Comparison of ENCODE assay signal across 8 mouse cellular contexts in the genomic region with DNA sequence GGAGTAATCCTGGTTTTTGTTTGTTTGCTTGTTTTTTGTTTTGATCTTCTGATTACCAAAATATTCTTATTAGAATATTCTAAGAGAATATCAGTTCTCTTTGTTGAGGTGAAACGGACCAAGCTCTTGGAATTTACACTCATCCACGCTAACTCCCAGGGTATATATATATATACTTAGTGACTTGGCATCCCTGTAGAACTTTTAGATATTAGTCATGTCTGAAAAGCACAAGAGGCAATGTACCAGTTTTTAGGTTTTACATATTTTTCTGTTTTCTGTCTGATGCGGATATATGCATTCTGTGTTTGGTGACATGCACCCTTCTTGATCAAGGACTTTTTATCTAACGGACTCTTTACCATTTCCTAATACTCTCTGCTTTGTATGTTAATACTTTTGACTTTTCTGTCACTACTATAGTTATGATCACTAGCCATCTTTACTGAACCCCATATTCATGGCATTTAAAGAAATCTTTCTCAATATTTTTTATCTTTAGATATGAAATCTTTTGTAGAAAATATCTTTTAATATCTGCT. TPM values are rescaled to one million over a fixed set of nuclear protein-coding genes. Genes with fewer than 3 reads are reported as not detected.
DNase-seq lines count a peak whose midpoint lies in the region; ATAC-seq and TF ChIP-seq lines count a peak whose summit lies in the region.

No protein-coding gene starts in this region.

- DNase-seq in kidney, adult 9 months = no peak
- DNase-seq in embryonic facial prominence, embryonic 10.5 days (ENCODE audit: low spot score) = no peak
- DNase-seq in intestine, embryonic 14.5 days (ENCODE audit: low spot score) = no peak
- DNase-seq in midbrain, postnatal 0 days (ENCODE audit: low spot score) = no peak
- DNase-seq in thymus, postnatal 4 days = no peak
- DNase-seq in cerebellum, adult 8-10 months = no peak
- no peak for DNase-seq in urinary bladder, postnatal 14 days (ENCODE audit: low spot score)

- H3K4me1 ChIP-seq in kidney, embryonic 16.5 days (ENCODE audit: insufficient read depth, low read length) = peaks cover 5% of the 10 kb centered on the region; the same call in 1 of the 2 replicates
- peaks cover 12% of the 10 kb centered on the region for H3K4me1 ChIP-seq in embryonic facial prominence, embryonic 10.5 days
- no peaks in the 10 kb centered on the region; the same call in 1 of the 2 replicates for H3K4me1 ChIP-seq in intestine, embryonic 14.5 days (replicated peaks; ENCODE audit: control insufficient read depth, insufficient read depth, low read length)
- H3K4me1 ChIP-seq in midbrain, postnatal 0 days (ENCODE audit: insufficient read depth, low read length) = no peaks in the 10 kb centered on the region

- H3K27ac ChIP-seq in kidney, embryonic 16.5 days (ENCODE audit: low read length) = peak overlapping the region; percentile 97
- H3K27ac ChIP-seq in embryonic facial prominence, embryonic 10.5 days (replicated peaks) = peak overlapping the region; percentile 91
- peak overlapping the region; percentile 96 for H3K27ac ChIP-seq in intestine, embryonic 14.5 days (ENCODE audit: low read depth)
- peak overlapping the region; percentile 72 for H3K27ac ChIP-seq in midbrain, postnatal 0 days (ENCODE audit: low read depth, low read length)

- no peak for TF ChIP-seq CTCF in midbrain, postnatal 0 days (IDR thresholded peaks at IDR 0.05)

- ATAC-seq in kidney, embryonic 16.5 days (ENCODE audit: low FRiP score, low TSS enrichment) = no peak
- peak; percentile 12; the same call in 1 of the 2 replicates for ATAC-seq in intestine, embryonic 14.5 days (replicated peaks; ENCODE audit: low FRiP score, low TSS enrichment, low read depth)
- no peak for ATAC-seq in midbrain, postnatal 0 days (ENCODE audit: low FRiP score)

- H3K9me3 ChIP-seq in kidney, embryonic 16.5 days (ENCODE audit: low read length) = no peaks in the 10 kb centered on the region
- H3K9me3 ChIP-seq in embryonic facial prominence, embryonic 10.5 days = no peaks in the 10 kb centered on the region
- no peaks in the 10 kb centered on the region for H3K9me3 ChIP-seq in intestine, embryonic 14.5 days (ENCODE audit: control insufficient read depth, low read length)
- no peaks in the 10 kb centered on the region for H3K9me3 ChIP-seq in midbrain, postnatal 0 days (ENCODE audit: low read length)

- 36% methylated on average over 4 of the region's 4 CpGs for WGBS in kidney, embryonic 16.5 days
- WGBS in embryonic facial prominence, embryonic 10.5 days = 50% methylated on average over 4 of the region's 4 CpGs
- 36% methylated on average over 4 of the region's 4 CpGs for WGBS in intestine, embryonic 14.5 days
- WGBS in midbrain, postnatal 0 days = 33% methylated on average over 4 of the region's 4 CpGs

- peak overlapping the region; percentile 73 for H3K9ac ChIP-seq in kidney, embryonic 16.5 days (replicated peaks; ENCODE audit: low read length)
- peak overlapping the region; percentile 59 for H3K9ac ChIP-seq in intestine, embryonic 14.5 days (ENCODE audit: low read length)
- H3K9ac ChIP-seq in midbrain, postnatal 0 days (replicated peaks; ENCODE audit: low read length, poor library complexity, severe bottlenecking) = peak overlapping the region; percentile 60

- peak overlapping the region; percentile 73 for H3K4me3 ChIP-seq in kidney, embryonic 16.5 days (ENCODE audit: low read length)
- peak overlapping the region; percentile 68 for H3K4me3 ChIP-seq in embryonic facial prominence, embryonic 10.5 days
- peak overlapping the region; percentile 48 for H3K4me3 ChIP-seq in intestine, embryonic 14.5 days (ENCODE audit: low read depth, low read length)
- H3K4me3 ChIP-seq in midbrain, postnatal 0 days (ENCODE audit: low read depth, low read length) = peak overlapping the region; percentile 51

- H3K4me2 ChIP-seq in kidney, embryonic 16.5 days (replicated peaks; ENCODE audit: low read depth, low read length) = peak overlapping the region; percentile 87
- peak overlapping the region; percentile 58 for H3K4me2 ChIP-seq in intestine, embryonic 14.5 days (ENCODE audit: low read length)
- H3K4me2 ChIP-seq in midbrain, postnatal 0 days (ENCODE audit: low read depth, low read length, poor library complexity, severe bottlenecking) = peak overlapping the region; percentile 80

- no peaks in the 10 kb centered on the region for H3K36me3 ChIP-seq in kidney, embryonic 16.5 days (ENCODE audit: insufficient read depth, low read length)
- no peaks in the 10 kb centered on the region; the same call in 1 of the 2 replicates for H3K36me3 ChIP-seq in embryonic facial prominence, embryonic 10.5 days (replicated peaks)
- 0 out of 2 replicates have a peak, but pooled peaks cover 2% of the 10 kb centered on the region for H3K36me3 ChIP-seq in intestine, embryonic 14.5 days (ENCODE audit: control insufficient read depth, insufficient read depth, low read length)
- H3K36me3 ChIP-seq in midbrain, postnatal 0 days (ENCODE audit: insufficient read depth, low read length) = no peaks in the 10 kb centered on the region

- no peaks in the 10 kb centered on the region for H3K27me3 ChIP-seq in kidney, embryonic 16.5 days (ENCODE audit: insufficient read depth, low read length)
- no peaks in the 10 kb centered on the region for H3K27me3 ChIP-seq in embryonic facial prominence, embryonic 10.5 days (replicated peaks; ENCODE audit: low read depth, poor library complexity, severe bottlenecking)
- H3K27me3 ChIP-seq in intestine, embryonic 14.5 days (replicated peaks; ENCODE audit: control insufficient read depth, insufficient read depth, low read length) = no peaks in the 10 kb centered on the region
- H3K27me3 ChIP-seq in midbrain, postnatal 0 days (ENCODE audit: insufficient read depth, low read length) = no peaks in the 10 kb centered on the region

RNA-seq across cellular contexts. Expression of a gene that starts 18.1 kb away (rescaled TPM):
- 4.9 and 5.2 TPM in 2 replicates for polyA plus RNA-seq in kidney, embryonic 16.5 days (2015; fragmentation: Nextera tagmentation; extraction: Ambion mirVana)
- 2.8 and 3.0 TPM in 2 replicates for polyA plus RNA-seq in embryonic facial prominence, embryonic 10.5 days (2016; fragmentation: Nextera tagmentation; extraction: Ambion mirVana)
- polyA plus RNA-seq in intestine, embryonic 14.5 days (2014; fragmentation: Nextera tagmentation; extraction: Ambion mirVana) = 2.9 and 3.2 TPM in 2 replicates
- 2.9 and 4.1 TPM in 2 replicates for total RNA-seq in midbrain, postnatal 0 days (2014; rRNA removed)
- 1.9 and 2.1 TPM in 2 replicates for polyA plus RNA-seq in midbrain, postnatal 0 days (2015; fragmentation: Nextera tagmentation; extraction: Ambion mirVana)

RNA-seq across cellular contexts. Expression of a gene that starts 28.4 kb away (rescaled TPM):
- 11.4 and 12.3 TPM in 2 replicates for polyA plus RNA-seq in kidney, embryonic 16.5 days (2015; fragmentation: Nextera tagmentation; extraction: Ambion mirVana)
- 8.6 and 9.5 TPM in 2 replicates for polyA plus RNA-seq in embryonic facial prominence, embryonic 10.5 days (2016; fragmentation: Nextera tagmentation; extraction: Ambion mirVana)
- polyA plus RNA-seq in intestine, embryonic 14.5 days (2014; fragmentation: Nextera tagmentation; extraction: Ambion mirVana) = 13.3 and 13.7 TPM in 2 replicates
- 1.5 and 5.4 TPM in 2 replicates for total RNA-seq in midbrain, postnatal 0 days (2014; rRNA removed)
- polyA plus RNA-seq in midbrain, postnatal 0 days (2015; fragmentation: Nextera tagmentation; extraction: Ambion mirVana) = 8.9 and 10.5 TPM in 2 replicates

RNA-seq across cellular contexts. Expression of a gene that starts 49.6 kb away (rescaled TPM):
- polyA plus RNA-seq in kidney, embryonic 16.5 days (2015; fragmentation: Nextera tagmentation; extraction: Ambion mirVana) = 20.5 and 20.6 TPM in 2 replicates
- polyA plus RNA-seq in embryonic facial prominence, embryonic 10.5 days (2016; fragmentation: Nextera tagmentation; extraction: Ambion mirVana) = 14.6 and 14.9 TPM in 2 replicates
- 24.7 and 28.5 TPM in 2 replicates for polyA plus RNA-seq in intestine, embryonic 14.5 days (2014; fragmentation: Nextera tagmentation; extraction: Ambion mirVana)
- total RNA-seq in midbrain, postnatal 0 days (2014; rRNA removed) = 11.5 and 13.5 TPM in 2 replicates
- 15.7 and 18.5 TPM in 2 replicates for polyA plus RNA-seq in midbrain, postnatal 0 days (2015; fragmentation: Nextera tagmentation; extraction: Ambion mirVana)
